Mouse (Mus musculus) gonadal fat pad, adult 2 months (tissue): ENCODE measurements at regions not wholly inside any gene's neighbourhood (a gene's known extent, or its start where the extent isn't known, plus 50 kb on each side); places are given as distances from the start of the nearest gene placed in this dataset.

Experiments used
- DNase-seq: peaks from one replicate; pipeline ENCODE4 v3.0.0-alpha.2; 2012; ENCODE audit warnings: low read depth

DNA sequence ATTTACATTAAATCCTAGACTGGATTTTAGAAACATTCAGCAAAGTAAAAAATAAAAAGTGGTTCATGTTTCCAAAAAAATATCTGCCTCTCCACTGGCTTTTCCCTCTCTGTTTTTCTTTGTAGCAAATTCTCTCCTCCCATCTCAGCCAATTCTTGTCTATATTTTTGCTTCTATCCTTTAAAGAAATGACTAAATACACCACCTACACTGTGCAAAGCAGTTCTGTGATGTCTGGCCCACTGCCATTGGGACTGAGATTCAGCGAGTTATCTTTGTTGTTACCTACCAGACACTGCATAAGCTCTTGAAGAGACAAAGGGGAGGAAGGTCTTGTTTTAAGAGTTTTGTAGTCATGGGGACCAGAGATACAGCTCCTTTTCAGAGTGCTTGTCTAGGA, 835.8 kb upstream of the Klhl29 start:
- no peak for DNase-seq

DNA sequence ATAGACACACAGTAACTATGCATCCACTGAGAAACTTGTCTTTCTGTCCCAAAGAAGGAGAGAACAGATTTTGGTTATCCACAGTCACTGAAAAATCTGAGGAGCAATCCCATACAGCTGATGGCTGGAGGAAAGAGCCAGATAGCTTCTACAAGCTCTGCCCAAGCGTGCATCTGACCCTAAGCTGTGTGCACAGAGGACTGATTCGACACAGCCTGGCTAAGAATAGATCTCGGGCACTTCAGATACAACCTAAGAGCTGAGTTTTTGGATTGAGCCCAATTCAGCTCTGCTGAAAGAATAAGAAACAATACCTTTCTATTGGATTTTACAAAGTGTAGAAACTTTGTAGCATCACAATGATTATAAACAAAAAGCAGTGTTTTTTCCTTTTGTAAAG, 813.8 kb upstream of the Klhl29 start:
- DNase-seq: no peak

DNA sequence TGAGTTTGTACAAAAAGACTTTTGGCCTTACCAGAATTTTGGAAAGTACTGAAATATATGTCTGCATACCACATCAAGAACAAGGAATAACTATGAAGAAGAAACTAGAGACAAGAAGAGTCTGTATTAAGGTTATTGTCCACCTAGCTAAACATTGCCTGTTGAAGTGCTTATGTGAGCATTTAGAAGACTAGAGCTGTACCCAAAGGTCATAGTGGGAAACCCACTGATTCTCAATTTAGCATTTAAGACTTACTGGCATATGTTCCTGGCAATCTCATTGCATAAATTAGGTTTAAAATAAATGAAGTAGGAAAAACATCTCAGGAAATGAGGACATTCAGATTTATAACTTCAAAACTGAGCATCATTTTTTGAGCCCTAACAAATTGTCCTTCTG, 793.3 kb upstream of the Klhl29 start:
- no peak for DNase-seq

GRCm38 (mm10) chr12:6154287-6154686, 778.8 kb upstream of the Klhl29 start:
- DNase-seq: no peak

DNA sequence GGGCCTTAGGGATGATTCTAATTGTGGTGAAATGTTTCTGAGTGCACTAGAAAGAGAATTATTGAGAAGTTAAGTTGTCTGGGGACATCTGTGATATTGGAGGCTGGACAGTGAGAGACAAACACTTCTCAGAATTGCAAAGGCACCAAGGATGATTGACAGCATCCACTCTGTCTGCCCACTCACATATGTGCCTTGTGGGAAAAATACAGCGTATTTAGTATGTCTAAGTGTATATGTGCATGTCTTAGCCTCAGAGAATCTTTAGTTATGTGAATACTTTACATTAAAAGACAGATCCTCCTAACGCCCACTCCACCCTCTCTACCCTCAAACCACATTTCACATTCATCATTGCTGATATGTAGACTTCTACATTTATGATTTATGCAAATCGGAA, 776.0 kb upstream of the Klhl29 start:
- DNase-seq: no peak

GRCm38 (mm10) chr12:6132451-6132850, 757.0 kb upstream of the Klhl29 start:
- DNase-seq: no peak

- no peak for DNase-seq
Measured at GRCm38 (mm10) chr12:6119557-6119956, 744.1 kb upstream of the Klhl29 start.

DNA sequence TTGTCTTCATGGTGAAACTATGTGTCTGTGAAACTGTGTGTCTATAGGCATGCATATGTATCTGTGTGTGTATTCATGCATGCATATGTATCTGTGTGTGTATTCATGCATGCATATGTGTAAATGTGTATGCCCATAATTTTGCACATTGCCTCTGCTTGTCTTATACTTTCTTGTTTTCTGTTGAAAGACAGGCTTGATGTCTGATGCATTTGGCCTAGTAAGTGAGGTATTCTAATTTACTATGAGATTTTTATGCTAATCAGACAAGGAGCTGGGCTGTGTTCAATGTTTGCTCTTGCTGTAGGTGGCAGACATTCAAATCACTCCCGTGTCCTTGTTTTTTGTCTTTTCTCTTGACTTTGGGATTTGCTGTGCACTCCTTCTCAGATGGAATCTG, 739.8 kb upstream of the Klhl29 start:
- DNase-seq: no peak

DNA sequence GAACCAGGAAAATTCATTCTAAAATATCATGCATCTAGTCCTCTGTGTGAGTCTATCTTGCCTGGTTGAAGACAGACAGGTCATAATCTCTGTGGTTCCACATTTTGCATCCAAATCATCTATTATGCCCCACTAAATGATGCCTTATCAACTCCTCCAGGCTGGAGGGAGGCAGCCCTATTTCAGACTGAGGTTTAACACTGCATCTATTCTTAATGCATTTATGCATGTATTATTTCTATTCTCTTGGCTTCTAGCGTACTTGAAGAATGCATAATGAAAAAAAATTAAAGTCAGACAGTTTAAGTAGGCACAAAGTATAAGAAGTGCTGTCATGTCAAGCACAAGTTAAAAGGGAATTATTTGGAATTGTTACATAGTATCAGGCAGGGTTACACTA, 721.8 kb upstream of the Klhl29 start:
- DNase-seq: no peak

GRCm38 (mm10) chr12:6087627-6088350, 712.3 kb upstream of the Klhl29 start:
- no peak for DNase-seq

DNA sequence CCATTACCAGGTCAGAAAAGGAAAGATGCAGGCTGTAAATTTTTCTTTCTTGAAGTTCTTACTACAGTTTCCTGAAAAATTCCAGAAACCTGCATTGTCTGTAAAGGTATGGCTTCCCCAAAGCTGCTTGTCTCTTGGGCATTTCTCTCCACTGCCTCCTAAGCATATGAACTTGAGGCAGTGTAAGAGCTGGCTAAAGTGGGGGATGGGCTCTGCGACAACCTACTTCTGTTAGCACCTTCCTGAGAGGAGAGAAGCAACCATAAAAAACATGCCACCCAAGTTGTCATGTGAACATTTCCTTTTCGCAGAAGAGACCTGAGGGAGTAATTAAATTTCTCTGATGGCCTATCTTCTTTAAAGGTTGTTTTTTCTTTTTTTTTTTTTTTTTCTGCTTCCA, 711.6 kb upstream of the Klhl29 start:
- no peak for DNase-seq

DNA sequence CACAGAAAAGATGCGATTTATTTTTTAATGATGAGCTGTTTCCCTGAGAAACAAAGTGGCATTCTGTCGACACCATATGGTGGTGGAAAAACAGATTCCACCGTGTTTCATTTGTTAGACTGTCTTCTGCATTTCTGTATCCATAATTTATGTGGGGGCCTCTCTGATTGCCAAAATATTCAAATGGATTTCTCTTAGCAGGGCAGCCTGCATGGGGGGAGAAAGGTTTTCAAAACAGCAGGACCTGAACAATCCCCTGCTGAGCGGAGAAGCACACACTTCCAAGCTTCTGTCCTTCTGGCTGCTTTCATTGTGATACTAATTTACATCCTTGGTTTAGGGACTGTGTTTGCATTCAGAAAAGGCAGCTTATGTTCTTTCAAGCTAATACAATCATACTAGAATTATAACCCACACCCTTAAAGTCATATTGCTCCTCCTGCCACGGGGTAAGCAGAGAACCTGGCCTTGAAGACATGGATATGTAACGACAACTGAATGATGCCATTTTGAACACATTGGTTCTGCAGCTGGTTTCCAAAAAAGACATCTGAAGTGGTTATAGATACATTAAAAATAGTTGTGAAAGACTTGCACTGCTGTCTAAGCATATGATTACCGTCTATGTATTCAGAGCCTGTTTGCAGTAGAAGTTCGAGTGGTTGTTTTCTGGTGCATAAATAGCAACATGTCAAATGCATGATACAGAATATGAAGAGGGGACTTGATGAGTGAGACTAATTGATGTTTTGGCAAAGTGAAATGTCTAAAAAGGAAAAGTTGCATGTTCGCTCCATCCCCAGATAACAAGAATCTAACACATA, 671.6 kb upstream of the Klhl29 start:
- no peak for DNase-seq

DNA sequence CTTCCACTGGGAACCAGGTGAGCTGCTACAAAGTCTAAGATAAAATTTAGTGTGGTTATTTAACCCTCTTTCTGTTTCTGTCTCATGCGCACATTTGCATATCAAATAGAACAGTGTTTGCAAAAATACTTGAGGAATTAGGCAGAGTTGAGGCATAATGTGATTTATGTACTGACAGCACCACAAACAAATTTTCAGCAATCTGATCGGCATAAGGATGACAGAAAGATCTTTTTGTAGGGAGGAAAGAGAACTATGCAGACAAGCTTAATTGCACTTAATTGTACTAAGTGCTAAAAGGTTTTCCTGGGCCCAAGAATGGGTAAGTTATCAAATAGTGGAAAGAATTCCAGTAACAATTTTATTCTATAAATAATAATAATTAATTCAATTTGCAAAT, 670.6 kb upstream of the Klhl29 start:
- no peak for DNase-seq

GRCm38 (mm10) chr12:6042326-6042725, 666.8 kb upstream of the Klhl29 start:
- no peak for DNase-seq

- no peak for DNase-seq
Measured at GRCm38 (mm10) chr12:6024111-6024510, 648.6 kb upstream of the Klhl29 start.

GRCm38 (mm10) chr12:6022490-6022889, 647.0 kb upstream of the Klhl29 start:
- no peak for DNase-seq

- no peak for DNase-seq
Measured at GRCm38 (mm10) chr12:6000961-6001360, 625.5 kb upstream of the Klhl29 start.

- no peak for DNase-seq
Measured at GRCm38 (mm10) chr12:5997366-5997765, 621.9 kb upstream of the Klhl29 start.

GRCm38 (mm10) chr12:5996672-5997071, 621.2 kb upstream of the Klhl29 start:
- DNase-seq: no peak

DNA sequence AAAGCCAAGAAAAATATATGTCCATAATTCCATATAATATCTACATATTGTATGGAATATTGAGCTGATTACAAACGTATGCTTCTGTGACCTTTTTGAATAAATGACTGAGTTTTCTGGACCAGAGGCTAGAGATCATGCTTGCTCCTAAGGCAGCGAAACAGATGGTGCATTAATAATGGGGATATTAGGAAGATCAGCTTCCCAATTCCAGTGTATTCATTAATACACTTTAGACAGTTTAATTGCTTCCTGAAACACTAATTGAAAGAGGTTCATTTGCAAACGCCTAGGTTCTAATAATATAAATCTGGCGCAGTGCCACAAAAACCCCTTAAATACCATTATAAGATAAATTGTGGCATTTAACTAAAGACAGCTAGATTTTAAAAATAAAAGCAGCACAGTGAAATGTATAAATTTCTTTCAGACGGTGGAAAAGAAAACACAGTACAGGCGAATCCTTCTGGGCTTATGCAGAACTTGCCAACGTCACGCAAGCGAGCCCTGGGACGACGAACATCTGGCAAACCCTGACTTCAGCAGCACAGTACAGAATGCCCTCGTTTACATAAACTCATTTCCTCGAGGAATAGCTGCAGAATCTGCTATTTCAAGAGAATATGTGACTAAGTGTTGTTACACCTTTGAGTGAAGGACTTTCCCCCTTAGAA, 608.6 kb upstream of the Klhl29 start:
- no peak for DNase-seq

DNA sequence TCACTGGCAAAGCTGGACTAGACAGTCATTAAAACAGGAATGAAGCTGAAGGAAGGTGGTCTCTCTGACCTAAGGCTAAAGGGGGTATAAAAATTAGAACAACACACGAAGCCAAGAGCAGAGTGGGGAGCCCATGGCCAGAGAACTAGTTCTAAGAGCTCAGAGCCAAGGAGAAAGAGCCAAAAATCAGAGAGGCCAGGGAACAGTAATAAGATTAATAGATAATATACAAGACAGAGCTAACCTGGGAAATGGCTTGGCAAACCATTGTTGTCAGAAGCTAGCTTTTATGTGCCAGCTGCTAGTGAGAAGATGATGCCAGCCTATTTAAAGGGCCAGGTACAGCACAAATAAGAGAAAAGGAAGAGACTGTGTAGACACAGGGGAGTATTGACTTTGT, 606.6 kb upstream of the Klhl29 start:
- no peak for DNase-seq

- DNase-seq: no peak
Measured at GRCm38 (mm10) chr12:5975926-5976325, 600.4 kb upstream of the Klhl29 start.

DNA sequence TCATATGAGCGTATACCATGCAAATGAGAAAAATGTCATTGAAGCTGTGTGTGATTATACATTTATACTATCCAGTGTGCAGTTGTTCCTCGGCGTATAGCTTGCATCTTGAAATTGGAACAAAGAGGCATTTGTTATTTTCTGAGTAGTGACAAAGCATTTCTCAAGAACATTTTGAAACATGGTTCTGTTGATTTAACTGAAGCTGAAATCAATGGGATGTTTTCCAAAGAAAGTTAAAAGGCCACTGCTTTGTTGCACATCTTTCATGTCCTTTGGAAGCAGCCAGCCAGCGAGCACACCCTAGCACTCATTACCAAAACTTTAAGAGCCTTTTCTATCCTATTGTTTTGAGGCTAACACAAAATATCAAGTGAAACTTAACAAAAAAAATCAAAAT, 594.1 kb upstream of the Klhl29 start:
- peak; percentile 64 for DNase-seq
